Mouse (Mus musculus): ENCODE data around the gene Eif4g2. TPM values are rescaled to one million over a fixed set of nuclear protein-coding genes. Genes with fewer than 3 reads are reported as not detected.

Gene Eif4g2
- polyA plus RNA-seq, 2 experiments, result 350 to 921 TPM

DNA sequence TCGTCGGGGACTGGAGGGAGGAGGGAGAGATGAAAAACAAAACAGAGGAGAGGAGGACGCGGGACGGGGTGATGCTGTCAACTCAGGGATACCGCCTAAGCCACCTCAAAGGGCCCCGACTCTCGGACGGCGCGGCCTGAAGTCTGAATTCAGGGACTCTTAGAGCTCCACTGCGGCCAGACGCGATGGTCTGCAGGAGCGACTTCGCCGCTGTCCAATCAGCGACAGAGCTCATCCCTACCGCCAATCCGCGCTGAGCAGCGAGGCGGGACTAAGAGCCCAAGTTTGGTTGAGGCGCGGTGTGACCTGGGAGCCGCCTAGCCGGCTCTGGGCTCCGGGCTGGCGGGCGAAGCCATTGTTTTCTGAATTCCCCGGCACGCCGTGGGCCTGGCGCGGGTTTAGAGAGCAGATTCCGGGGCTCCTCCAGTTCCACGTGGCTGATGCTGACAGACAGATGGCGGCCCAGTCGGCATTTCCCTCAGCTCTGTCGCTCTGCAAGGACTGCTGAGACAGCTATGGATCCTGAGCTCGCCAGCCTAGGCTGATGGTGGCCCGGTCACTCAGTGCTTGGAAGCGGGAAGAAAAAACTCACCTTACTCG is 39.8 kb upstream of the Eif4g2 start:
- peak; percentile 95; the same call in 1 of the 2 replicates for TF ChIP-seq POLR2A (IDR thresholded peaks at IDR 0.05; ENCODE audit: borderline replicate concordance, extremely low read depth, insufficient read depth, insufficient read length)

DNA sequence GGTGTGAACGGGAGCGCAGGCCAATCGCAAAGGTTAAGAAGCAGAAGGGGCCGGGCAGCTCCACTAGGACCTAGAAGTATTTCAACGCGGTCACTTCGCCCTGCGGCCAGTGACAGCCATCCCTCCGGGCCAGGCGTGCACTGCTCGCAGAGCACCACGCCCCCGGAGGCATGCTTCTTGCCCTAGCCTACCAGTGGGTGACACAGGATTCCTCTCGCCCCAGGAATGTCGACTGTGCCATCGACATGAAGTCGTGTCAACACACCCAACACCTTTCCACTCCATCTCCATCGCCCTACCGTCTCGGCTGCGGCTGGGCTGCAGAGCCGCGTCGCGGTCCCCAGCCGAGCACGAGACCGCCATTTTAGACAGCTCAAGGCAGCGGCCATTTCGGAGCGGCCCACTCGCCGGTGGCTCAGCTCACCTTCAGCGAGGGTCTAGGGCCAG is 39.3 kb upstream of the Eif4g2 start:
- no peak for TF ChIP-seq POLR2A (IDR thresholded peaks at IDR 0.05; ENCODE audit: borderline replicate concordance, extremely low read depth, insufficient read depth, insufficient read length)
- Histone ChIP-seq H3K36me3 (ENCODE audit: control insufficient read depth, insufficient read depth, low read length) (peaks cover 4% of the 10 kb centered on the region; the same call in 1 of the 2 replicates), H3K4me2 (replicated peaks; ENCODE audit: low read depth, low read length, severe bottlenecking) (peak overlapping the region; percentile 87), H3K4me3 (replicated peaks; ENCODE audit: low read length) (peak overlapping the region; percentile 61), H3K9ac (ENCODE audit: low read depth, low read length, severe bottlenecking) (peak overlapping the region; percentile 88), H3K27ac (replicated peaks; ENCODE audit: low read depth, low read length) (peak overlapping the region; percentile 98), H3K27me3 (ENCODE audit: control insufficient read depth, insufficient read depth, low read length) (no peaks in the 10 kb centered on the region), H3K9me3 (ENCODE audit: control insufficient read depth, low read length) (no peaks in the 10 kb centered on the region), H3K4me1 (ENCODE audit: control insufficient read depth, insufficient read depth, low read length) (peaks cover 7% of the 10 kb centered on the region; the same call in 1 of the 2 replicates)
- peak; percentile 72 for DNase-seq (ENCODE audit: low spot score)
- ATAC-seq (ENCODE audit: low FRiP score, low read depth), result peak; percentile 89
- WGBS, result under 1% methylated on average over 33 of the region's 34 CpGs

More for the DNA sequence above, 39.8 kb upstream of the Eif4g2 start:
- H3K9me3 ChIP-seq (ENCODE audit: control insufficient read depth, low read length), result no peaks in the 10 kb centered on the region
- ATAC-seq (ENCODE audit: low FRiP score, low read depth) (peak; percentile 99), DNase-seq (ENCODE audit: low spot score) (peak; percentile 99)
- peak overlapping the region; percentile 61 for H3K4me3 ChIP-seq (replicated peaks; ENCODE audit: low read length)
- H3K9ac ChIP-seq (ENCODE audit: low read depth, low read length, severe bottlenecking), result peak overlapping the region; percentile 88
- H3K4me1 ChIP-seq (ENCODE audit: control insufficient read depth, insufficient read depth, low read length), result peaks cover 7% of the 10 kb centered on the region; the same call in 1 of the 2 replicates
- H3K27ac ChIP-seq (replicated peaks; ENCODE audit: low read depth, low read length), result peak overlapping the region; percentile 98
- WGBS, result under 1% methylated on average over 43 of the region's 44 CpGs
- H3K36me3 ChIP-seq (ENCODE audit: control insufficient read depth, insufficient read depth, low read length), result peaks cover 4% of the 10 kb centered on the region; the same call in 1 of the 2 replicates
- H3K27me3 ChIP-seq (ENCODE audit: control insufficient read depth, insufficient read depth, low read length), result no peaks in the 10 kb centered on the region
- H3K4me2 ChIP-seq (replicated peaks; ENCODE audit: low read depth, low read length, severe bottlenecking), result peak overlapping the region; percentile 87

DNA sequence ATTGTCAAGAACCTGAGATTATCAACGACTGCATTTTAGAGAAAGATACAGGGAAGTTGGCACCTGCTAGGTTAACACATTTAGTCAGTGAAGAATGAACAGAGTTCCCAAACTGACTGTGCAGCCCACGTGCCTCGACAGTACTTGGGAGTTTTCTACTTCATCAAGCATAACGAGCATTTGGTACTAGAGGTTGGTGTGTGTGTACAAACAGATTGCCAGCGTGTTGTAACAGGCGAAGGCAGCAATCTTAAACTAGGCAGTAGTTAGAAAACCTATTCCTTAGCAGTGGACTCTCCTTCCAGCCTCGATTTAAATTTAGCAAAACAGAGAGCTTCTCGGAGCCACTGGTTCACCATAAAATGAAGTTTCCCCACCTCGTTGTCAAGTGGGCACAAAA is 38.7 kb upstream of the Eif4g2 start:
- Histone ChIP-seq H3K27me3 (ENCODE audit: control insufficient read depth, insufficient read depth, low read length) (no peaks in the 10 kb centered on the region), H3K9ac (ENCODE audit: low read depth, low read length, severe bottlenecking) (peak overlapping the region; percentile 88), H3K4me1 (ENCODE audit: control insufficient read depth, insufficient read depth, low read length) (peaks cover 7% of the 10 kb centered on the region; the same call in 1 of the 2 replicates), H3K9me3 (ENCODE audit: control insufficient read depth, low read length) (no peaks in the 10 kb centered on the region), H3K27ac (replicated peaks; ENCODE audit: low read depth, low read length) (peak overlapping the region; percentile 98), H3K36me3 (ENCODE audit: control insufficient read depth, insufficient read depth, low read length) (peaks cover 4% of the 10 kb centered on the region; the same call in 1 of the 2 replicates), H3K4me3 (replicated peaks; ENCODE audit: low read length) (peak overlapping the region; percentile 61), H3K4me2 (replicated peaks; ENCODE audit: low read depth, low read length, severe bottlenecking) (peak overlapping the region; percentile 87)
- TF ChIP-seq POLR2A (IDR thresholded peaks at IDR 0.05; ENCODE audit: borderline replicate concordance, extremely low read depth, insufficient read depth, insufficient read length), result no peak
- 38% methylated on average over 9 of the region's 9 CpGs for WGBS
- no peak for DNase-seq (ENCODE audit: low spot score)
- no peak for ATAC-seq (ENCODE audit: low FRiP score, low read depth)

DNA sequence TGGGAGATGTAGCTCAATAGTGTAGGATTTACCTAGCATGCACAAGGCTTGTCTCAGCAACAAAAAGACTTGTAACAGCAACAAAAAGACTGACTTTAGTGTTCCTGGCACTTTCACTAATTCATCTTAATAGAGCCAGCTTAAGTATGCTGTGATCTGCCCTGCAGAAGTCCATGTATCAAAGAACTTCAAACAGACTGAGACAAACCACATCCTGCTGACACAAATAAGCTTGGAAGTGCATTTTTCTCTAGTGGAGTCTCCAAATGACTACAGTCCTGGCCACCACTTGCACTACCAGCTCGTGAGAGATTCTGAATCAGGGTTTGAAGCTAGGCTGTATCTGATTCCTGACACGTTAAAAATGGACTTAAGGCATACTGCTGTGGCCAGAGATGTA is 26.7 kb upstream of the Eif4g2 start:
- H3K9ac ChIP-seq (ENCODE audit: low read depth, low read length, severe bottlenecking), result no peak overlapping the region
- no peak for DNase-seq (ENCODE audit: low spot score)
- ATAC-seq (ENCODE audit: low FRiP score, low read depth), result no peak
- no peaks in the 10 kb centered on the region for H3K4me1 ChIP-seq (ENCODE audit: control insufficient read depth, insufficient read depth, low read length)
- H3K27ac ChIP-seq (replicated peaks; ENCODE audit: low read depth, low read length), result no peak overlapping the region
- no peak for TF ChIP-seq POLR2A (IDR thresholded peaks at IDR 0.05; ENCODE audit: borderline replicate concordance, extremely low read depth, insufficient read depth, insufficient read length)
- no peak overlapping the region for H3K4me2 ChIP-seq (replicated peaks; ENCODE audit: low read depth, low read length, severe bottlenecking)
- peaks cover 5% of the 10 kb centered on the region; the same call in 1 of the 2 replicates for H3K36me3 ChIP-seq (ENCODE audit: control insufficient read depth, insufficient read depth, low read length)
- no peaks in the 10 kb centered on the region for H3K27me3 ChIP-seq (ENCODE audit: control insufficient read depth, insufficient read depth, low read length)
- H3K9me3 ChIP-seq (ENCODE audit: control insufficient read depth, low read length), result no peaks in the 10 kb centered on the region
- WGBS, result 58% methylated on average over 2 of the region's 2 CpGs
- H3K4me3 ChIP-seq (replicated peaks; ENCODE audit: low read length), result no peak overlapping the region

DNA sequence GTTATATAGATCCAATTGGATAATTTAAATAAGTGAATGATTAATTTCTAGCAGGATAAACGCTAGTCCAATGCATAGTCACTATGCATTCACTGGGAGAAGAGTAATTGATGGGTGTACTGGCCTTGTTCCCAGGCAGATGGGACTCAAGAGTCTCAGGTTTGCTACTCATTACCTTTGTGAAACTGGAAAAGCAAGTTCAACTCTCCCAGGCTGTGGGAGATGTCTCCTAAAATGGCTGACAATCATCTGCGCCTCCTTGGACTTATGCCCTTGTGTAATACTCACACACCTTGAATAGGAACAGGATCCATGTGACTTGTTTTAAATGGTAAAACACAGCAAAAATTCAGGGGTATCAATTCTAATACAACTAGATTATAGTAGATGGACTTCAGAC is 26.3 kb upstream of the Eif4g2 start:
- WGBS, result 88% methylated on average over 2 of the region's 2 CpGs
- Histone ChIP-seq H3K36me3 (ENCODE audit: control insufficient read depth, insufficient read depth, low read length) (peaks cover 4% of the 10 kb centered on the region; the same call in 1 of the 2 replicates), H3K4me2 (replicated peaks; ENCODE audit: low read depth, low read length, severe bottlenecking) (no peak overlapping the region), H3K4me3 (replicated peaks; ENCODE audit: low read length) (no peak overlapping the region), H3K27me3 (ENCODE audit: control insufficient read depth, insufficient read depth, low read length) (no peaks in the 10 kb centered on the region), H3K9ac (ENCODE audit: low read depth, low read length, severe bottlenecking) (no peak overlapping the region), H3K27ac (replicated peaks; ENCODE audit: low read depth, low read length) (no peak overlapping the region), H3K9me3 (ENCODE audit: control insufficient read depth, low read length) (no peaks in the 10 kb centered on the region), H3K4me1 (ENCODE audit: control insufficient read depth, insufficient read depth, low read length) (no peaks in the 10 kb centered on the region)
- no peak for TF ChIP-seq POLR2A (IDR thresholded peaks at IDR 0.05; ENCODE audit: borderline replicate concordance, extremely low read depth, insufficient read depth, insufficient read length)
- no peak for ATAC-seq (ENCODE audit: low FRiP score, low read depth)
- DNase-seq (ENCODE audit: low spot score), result no peak
